Mouse (Mus musculus) forebrain, embryonic 12.5 days (tissue): Measurements from ENCODE around the gene Gm13290. TPM values are rescaled to one million over a fixed set of nuclear protein-coding genes. Genes with fewer than 3 reads are reported as not detected.
A peak's percentile ranks its signal among the peaks of the same experiment; 100 is the strongest.
"Not testable (repeated sequence)": the region's sequence is repeated elsewhere in the genome, so short reads cannot be mapped to it uniquely, and the experiment has no call there.

Experiments used
- ATAC-seq: fragments of 200-750 bp; cut with Nextera tagmentation; 2 replicates; pipeline ENCODE4 v1.8.0; 2017; ENCODE audit warnings: moderate TSS enrichment; ENCODE audit not compliant: low FRiP score
- H3K27ac ChIP-seq: fragments of 300-500 bp; sonication (generic); 2 replicates; pipeline ENCODE4 v1.5.1; 2016; ENCODE audit warnings: mild to moderate bottlenecking
- H3K27me3 ChIP-seq: fragments of 300-500 bp; sonication (generic); 2 replicates; pipeline ENCODE4 v1.6.1; 2016; ENCODE audit warnings: mild to moderate bottlenecking
- H3K36me3 ChIP-seq: fragments of 300-500 bp; sonication (generic); replicated peaks from 2 replicates; pipeline ENCODE4 v1.6.1; 2016; ENCODE audit warnings: mild to moderate bottlenecking
- H3K4me1 ChIP-seq: fragments of 300-500 bp; sonication (generic); 2 replicates; pipeline ENCODE4 v1.6.1; 2016
- H3K4me2 ChIP-seq: fragments of 300-500 bp; sonication (generic); 2 replicates; pipeline ENCODE4 v1.6.1; 2016; ENCODE audit warnings: mild to moderate bottlenecking, moderate library complexity
- H3K4me3 ChIP-seq: fragments of 300-500 bp; sonication (generic); replicated peaks from 2 replicates; pipeline ENCODE4 v1.5.1; 2016; ENCODE audit warnings: mild to moderate bottlenecking
- H3K9ac ChIP-seq: fragments of 300-500 bp; sonication (generic); 2 replicates; pipeline ENCODE4 v1.6.1; 2016; ENCODE audit warnings: mild to moderate bottlenecking
- H3K9me3 ChIP-seq: fragments of 300-500 bp; sonication (generic); 2 replicates; pipeline ENCODE4 v1.6.1; 2016
- WGBS: fragments of 180-500 bp; shearing (Covaris S2); methylation state at CpG from one replicate; pipeline ENCODE4 v1.1.7; 2016; 5-methylcytosine and 5-hydroxymethylcytosine counted together
- polyA plus RNA-seq: library from polyadenylated mRNA; unstranded; fragments of >200 nt; fragmentation: Nextera tagmentation; extraction: Ambion mirVana; gene quantifications from 2 replicates; pipeline ENCODE4 v1.2.1, GENCODE M21; 2016

The Gm13290 gene
- 0.55 TPM in 1 of 2 replicates, not detected in the other for polyA plus RNA-seq

- H3K4me3 ChIP-seq, H3K9ac ChIP-seq, H3K4me1 ChIP-seq, ATAC-seq, H3K27me3 ChIP-seq, H3K27ac ChIP-seq, H3K36me3 ChIP-seq, H3K9me3 ChIP-seq, H3K4me2 ChIP-seq: not testable (repeated sequence)
- WGBS: no CpG with 5 or more reads among the region's 32 CpGs
Observed at GRCm38 (mm10) chr4:88773534-88773933, at the start of gene Gm13290. TSS of gene Gm13290 (plus strand) at chr4:88773834.

- 91% methylated on average over 6 of the region's 6 CpGs for WGBS
Observed at GRCm38 (mm10) chr4:88726727-88727126, 46.9 kb upstream of the Gm13290 start.

GRCm38 (mm10) chr4:88727324-88727723, 46.3 kb upstream of the Gm13290 start:
- no peak overlapping the region for H3K27ac ChIP-seq
- ATAC-seq: no peak
- 0% methylated on average over 1 of the region's 1 CpGs for whole genome bisulfite sequencing
- H3K9ac ChIP-seq: no peak overlapping the region
- H3K4me1 ChIP-seq: no peaks in the 10 kb centered on the region
- H3K4me3 ChIP-seq: no peak overlapping the region
- H3K36me3 ChIP-seq: no peaks in the 10 kb centered on the region
- no peaks in the 10 kb centered on the region for H3K9me3 ChIP-seq
- peaks cover 6% of the 10 kb centered on the region; the same call in 1 of the 2 replicates for H3K27me3 ChIP-seq
- H3K4me2 ChIP-seq: no peak overlapping the region

More at GRCm38 (mm10) chr4:88726727-88727126, 46.9 kb upstream of the Gm13290 start:
- Histone ChIP-seq H3K9me3 (no peaks in the 10 kb centered on the region), H3K27ac (no peak overlapping the region), H3K9ac (no peak overlapping the region), H3K36me3 (no peaks in the 10 kb centered on the region), H3K4me1 (no peaks in the 10 kb centered on the region), H3K4me3 (no peak overlapping the region), H3K4me2 (no peak overlapping the region), H3K27me3 (peaks cover 6% of the 10 kb centered on the region; the same call in 1 of the 2 replicates)
- no peak for ATAC-seq

GRCm38 (mm10) chr4:88738480-88738879, 35.2 kb upstream of the Gm13290 start:
- Histone ChIP-seq H3K4me1 (no peaks in the 10 kb centered on the region), H3K4me2 (no peak overlapping the region), H3K4me3 (no peak overlapping the region), H3K9me3 (no peaks in the 10 kb centered on the region), H3K36me3 (no peaks in the 10 kb centered on the region), H3K9ac (no peak overlapping the region), H3K27me3 (no peaks in the 10 kb centered on the region), H3K27ac (no peak overlapping the region)
- ATAC-seq: 0 out of 2 replicates have a peak, but pooled peaks have one; percentile 17
- WGBS: 0% methylated on average over 2 of the region's 2 CpGs

GRCm38 (mm10) chr4:88739036-88739435, 34.6 kb upstream of the Gm13290 start:
- no peaks in the 10 kb centered on the region for H3K4me1 ChIP-seq
- no peaks in the 10 kb centered on the region for H3K9me3 ChIP-seq
- H3K27me3 ChIP-seq: no peaks in the 10 kb centered on the region
- no peak overlapping the region for H3K4me2 ChIP-seq
- no peaks in the 10 kb centered on the region for H3K36me3 ChIP-seq
- WGBS: 93% methylated on average over 6 of the region's 6 CpGs
- H3K4me3 ChIP-seq: no peak overlapping the region
- no peak overlapping the region for H3K27ac ChIP-seq
- no peak overlapping the region for H3K9ac ChIP-seq
- no peak for ATAC-seq

- Histone ChIP-seq H3K27me3 (no peaks in the 10 kb centered on the region), H3K4me3 (no peak overlapping the region), H3K27ac (no peak overlapping the region), H3K9me3 (no peaks in the 10 kb centered on the region), H3K36me3 (no peaks in the 10 kb centered on the region), H3K4me2 (no peak overlapping the region), H3K9ac (no peak overlapping the region), H3K4me1 (no peaks in the 10 kb centered on the region; the same call in 1 of the 2 replicates)
- 92% methylated on average over 4 of the region's 4 CpGs for WGBS
- ATAC-seq: no peak
Observed at GRCm38 (mm10) chr4:88741426-88741825, 32.2 kb upstream of the Gm13290 start.

GRCm38 (mm10) chr4:88742771-88743371, 30.8 kb upstream of the Gm13290 start:
- ATAC-seq: no peak
- H3K4me2 ChIP-seq: no peak overlapping the region
- no peak overlapping the region for H3K4me3 ChIP-seq
- no peaks in the 10 kb centered on the region; the same call in 1 of the 2 replicates for H3K4me1 ChIP-seq
- H3K9ac ChIP-seq: no peak overlapping the region
- H3K9me3 ChIP-seq: no peaks in the 10 kb centered on the region
- no peaks in the 10 kb centered on the region for H3K27me3 ChIP-seq
- no peaks in the 10 kb centered on the region for H3K36me3 ChIP-seq
- 76% methylated on average over 7 of the region's 7 CpGs for WGBS
- no peak overlapping the region for H3K27ac ChIP-seq

GRCm38 (mm10) chr4:88744207-88744606, 29.4 kb upstream of the Gm13290 start:
- H3K27ac ChIP-seq: no peak overlapping the region

GRCm38 (mm10) chr4:88749926-88750325, 23.7 kb upstream of the Gm13290 start:
- Histone ChIP-seq H3K4me1 (no peaks in the 10 kb centered on the region; the same call in 1 of the 2 replicates), H3K36me3 (no peaks in the 10 kb centered on the region), H3K4me2 (no peak overlapping the region), H3K27me3 (no peaks in the 10 kb centered on the region), H3K9ac (no peak overlapping the region), H3K4me3 (no peak overlapping the region), H3K9me3 (no peaks in the 10 kb centered on the region), H3K27ac (no peak overlapping the region)
- WGBS: 68% methylated on average over 6 of the region's 6 CpGs
- ATAC-seq: no peak

More at GRCm38 (mm10) chr4:88744207-88744606, 29.4 kb upstream of the Gm13290 start:
- H3K4me1 ChIP-seq: no peaks in the 10 kb centered on the region; the same call in 1 of the 2 replicates
- no peak for ATAC-seq
- H3K9me3 ChIP-seq: no peaks in the 10 kb centered on the region
- H3K36me3 ChIP-seq: no peaks in the 10 kb centered on the region
- no peak overlapping the region for H3K4me3 ChIP-seq
- no peak overlapping the region for H3K9ac ChIP-seq
- H3K27me3 ChIP-seq: no peaks in the 10 kb centered on the region
- 72% methylated on average over 3 of the region's 3 CpGs for WGBS
- no peak overlapping the region for H3K4me2 ChIP-seq

GRCm38 (mm10) chr4:88754818-88755340, 18.8 kb upstream of the Gm13290 start, which contains the start of gene Gm13271:
TSS of gene Gm13271 (plus strand) at chr4:88754868.
- ATAC-seq, H3K36me3 ChIP-seq, H3K4me3 ChIP-seq, H3K27ac ChIP-seq, H3K27me3 ChIP-seq, H3K4me2 ChIP-seq, H3K9ac ChIP-seq, H3K4me1 ChIP-seq, H3K9me3 ChIP-seq: not testable (repeated sequence)
- 75% methylated on average over 15 of the region's 15 CpGs for WGBS

GRCm38 (mm10) chr4:88756581-88757513, 16.8 kb upstream of the Gm13290 start:
- 12% methylated on average over 28 of the region's 31 CpGs for WGBS
- ATAC-seq: not testable (repeated sequence)

GRCm38 (mm10) chr4:88757628-88758031, 16.0 kb upstream of the Gm13290 start:
- not testable (repeated sequence) for H3K36me3 ChIP-seq, H3K4me1 ChIP-seq, H3K9me3 ChIP-seq, H3K27me3 ChIP-seq
- WGBS: under 1% methylated on average over 20 of the region's 21 CpGs
- H3K27ac ChIP-seq: peak overlapping the region; percentile 75
- ATAC-seq: peak; percentile 99
- peak overlapping the region; percentile 44 for H3K4me3 ChIP-seq
- peak overlapping the region; percentile 87 for H3K4me2 ChIP-seq
- H3K9ac ChIP-seq: peak overlapping the region; percentile 63

More at GRCm38 (mm10) chr4:88756581-88757513, 16.8 kb upstream of the Gm13290 start:
- H3K36me3 ChIP-seq, H3K9me3 ChIP-seq, H3K27me3 ChIP-seq, H3K4me1 ChIP-seq: not testable (repeated sequence)
- H3K9ac ChIP-seq: peak overlapping the region; percentile 63
- peak overlapping the region; percentile 44 for H3K4me3 ChIP-seq
- H3K4me2 ChIP-seq: peak overlapping the region; percentile 87
- peak overlapping the region; percentile 75 for H3K27ac ChIP-seq
